Mouse (Mus musculus) 416B (cell line): ENCODE data around the gene Tnni2.

Experiments
- DNase-seq: peaks from one replicate; pipeline ENCODE4 v3.0.0; 2011; ENCODE audit warnings: low read depth

Gene Tnni2

DNA sequence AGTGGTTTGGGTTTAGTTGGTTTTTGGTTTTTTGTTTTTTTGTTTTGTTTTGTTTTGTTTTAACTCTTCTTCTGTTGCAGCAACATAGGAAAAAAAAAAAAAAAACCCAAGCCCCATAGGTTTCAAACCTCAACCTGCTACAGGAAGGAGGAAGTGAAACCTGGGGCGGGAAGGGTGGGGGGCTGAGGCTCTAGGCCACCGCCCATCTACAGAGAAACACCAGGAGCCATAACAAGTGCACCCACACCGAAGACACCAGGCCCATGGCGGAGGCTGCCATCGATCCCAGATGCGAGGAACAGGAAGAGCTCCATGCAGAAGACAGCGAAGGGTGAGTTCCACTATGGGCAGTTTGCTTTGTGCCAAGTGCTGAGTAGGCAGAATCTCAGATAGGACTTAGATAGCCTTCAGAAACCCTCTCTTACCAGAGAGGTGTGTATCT is 19.0 kb downstream of the Tnni2 start, which contains the start of gene Lsp1:
TSS of gene Lsp1 (plus strand) at position 174 of the 442 bp plus-strand sequence.
- DNase-seq = no peak

DNA sequence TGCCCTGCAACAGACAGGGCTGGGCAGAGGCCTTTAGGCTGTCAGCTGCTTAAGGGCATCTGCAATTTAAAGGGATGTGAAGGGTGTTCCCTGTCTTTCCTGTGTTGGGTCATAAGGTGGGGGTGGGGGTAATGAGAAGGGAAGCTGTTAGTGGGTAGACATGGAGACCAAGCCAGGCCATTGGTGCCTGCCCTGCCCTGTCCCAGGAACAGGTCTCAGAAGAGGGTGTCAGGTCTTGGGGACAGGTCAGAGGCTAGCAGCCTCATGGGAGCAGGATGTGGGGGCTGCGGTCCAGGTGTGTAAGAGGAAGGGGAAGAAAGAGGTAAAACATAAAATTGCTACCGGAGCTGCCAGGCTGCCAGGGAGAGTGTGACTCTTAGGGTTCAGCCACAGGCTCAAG is 19.8 kb downstream of the Tnni2 start:
- DNase-seq = no peak

- DNase-seq = no peak
Observed at GRCm38 (mm10) chr7:142462190-142462589, 20.6 kb downstream of the Tnni2 start.

GRCm38 (mm10) chr7:142462594-142463078 is 21.0 kb downstream of the Tnni2 start:
- DNase-seq = no peak

- DNase-seq = no peak
Observed at GRCm38 (mm10) chr7:142470171-142470691, 28.6 kb downstream of the Tnni2 start.

- DNase-seq = peak; percentile 59
Observed at GRCm38 (mm10) chr7:142470808-142471413, 29.3 kb downstream of the Tnni2 start.

DNA sequence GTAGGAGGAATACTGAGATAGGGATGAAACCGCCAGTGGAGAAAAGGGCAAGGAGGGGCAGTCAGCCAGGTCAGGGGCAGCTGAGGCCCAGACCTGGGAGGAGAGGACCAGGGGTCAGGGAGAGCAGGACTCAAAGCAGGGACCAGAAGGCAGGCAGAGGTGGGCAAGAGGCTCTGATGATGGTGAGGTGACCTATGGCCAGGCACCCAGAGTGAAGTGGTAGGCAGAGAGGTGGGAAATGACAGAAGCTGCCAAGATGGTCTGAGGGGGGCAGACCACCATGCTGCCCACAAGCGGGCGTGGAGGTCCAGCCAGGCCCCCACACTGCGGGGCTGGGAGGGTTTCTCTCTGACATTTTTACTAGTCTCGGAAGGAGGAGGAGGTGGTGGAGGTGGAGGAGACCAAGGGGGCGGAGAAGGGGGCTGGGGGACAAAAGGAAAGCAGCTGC is 29.8 kb downstream of the Tnni2 start:
- DNase-seq = no peak

DNA sequence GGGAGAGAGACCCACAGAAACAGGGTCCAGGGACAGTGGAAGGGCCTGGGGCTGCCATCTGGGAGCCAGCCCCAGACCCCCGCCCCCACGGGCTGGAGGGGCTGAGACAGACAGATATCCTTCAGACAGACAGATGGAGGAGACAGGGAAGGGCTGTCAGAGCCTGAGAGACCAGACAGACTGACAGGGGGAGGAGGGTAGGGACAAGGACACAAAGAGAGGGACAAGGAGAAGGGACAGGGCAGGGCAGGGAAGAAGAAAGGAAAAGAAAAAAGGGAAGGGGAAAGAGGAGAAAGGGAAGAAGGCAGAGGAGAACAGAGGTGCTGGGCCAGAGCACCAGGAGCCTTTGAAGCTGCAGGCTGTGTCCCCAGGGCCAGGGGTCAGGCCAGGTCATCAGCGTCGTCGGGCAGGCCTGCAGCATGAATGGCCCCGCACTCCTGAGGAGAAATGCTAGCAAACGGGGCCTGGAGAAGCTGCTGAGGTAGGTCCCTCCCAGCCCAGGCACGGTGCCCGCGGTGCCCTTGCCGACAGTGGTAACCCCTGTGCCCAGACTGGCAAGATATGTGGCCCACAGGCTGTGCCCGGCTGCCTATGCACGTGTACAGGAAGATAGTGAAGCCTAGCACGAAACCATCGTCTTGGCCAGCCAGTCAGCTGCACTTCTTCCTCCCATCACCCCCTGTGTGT is 30.4 kb downstream of the Tnni2 start:
- no peak for DNase-seq

- no peak for DNase-seq
Observed at GRCm38 (mm10) chr7:142472936-142473335, 31.3 kb downstream of the Tnni2 start.

DNA sequence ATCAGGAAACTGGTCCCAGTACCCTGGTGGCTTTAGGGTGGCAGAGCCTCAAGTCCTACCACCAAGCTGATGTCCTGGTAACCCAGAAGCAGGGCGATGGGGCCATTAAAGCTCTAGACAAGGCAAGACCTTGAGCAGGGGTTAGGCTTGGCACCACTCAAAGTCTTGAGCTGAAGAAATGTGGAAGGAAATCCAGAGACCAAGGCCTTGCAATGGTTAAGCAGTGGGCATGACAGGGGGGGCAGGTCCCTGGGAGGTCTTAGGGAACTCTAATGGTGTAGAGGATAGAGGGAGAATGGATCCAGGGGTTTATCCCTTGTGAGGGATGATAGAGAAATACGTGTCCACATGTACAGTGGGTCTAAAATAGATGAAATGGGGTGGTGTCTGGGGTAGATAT is 31.9 kb downstream of the Tnni2 start:
- DNase-seq = no peak

DNA sequence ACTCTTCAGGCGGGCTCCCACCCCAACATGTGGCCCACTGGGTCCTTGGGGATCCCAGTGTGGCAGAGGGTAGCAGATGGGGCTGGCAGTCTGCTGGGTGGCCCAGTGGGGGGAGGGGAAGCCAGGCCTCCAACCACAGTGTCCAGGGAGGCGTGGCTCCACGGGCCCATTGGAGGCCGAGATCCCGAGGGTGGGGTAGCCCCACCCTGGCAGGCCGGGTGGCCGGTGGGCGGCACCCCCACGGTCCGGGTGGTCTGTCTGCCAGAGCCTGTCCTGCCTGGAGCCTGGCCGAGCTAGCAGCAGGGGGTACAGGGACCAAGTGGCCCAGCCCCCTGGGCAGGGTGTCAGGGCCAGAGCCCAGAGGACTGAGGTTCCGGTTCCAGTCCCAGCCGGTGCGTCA is 33.2 kb downstream of the Tnni2 start:
- no peak for DNase-seq

- no peak for DNase-seq
Observed at GRCm38 (mm10) chr7:142475641-142476040, 34.0 kb downstream of the Tnni2 start.

DNA sequence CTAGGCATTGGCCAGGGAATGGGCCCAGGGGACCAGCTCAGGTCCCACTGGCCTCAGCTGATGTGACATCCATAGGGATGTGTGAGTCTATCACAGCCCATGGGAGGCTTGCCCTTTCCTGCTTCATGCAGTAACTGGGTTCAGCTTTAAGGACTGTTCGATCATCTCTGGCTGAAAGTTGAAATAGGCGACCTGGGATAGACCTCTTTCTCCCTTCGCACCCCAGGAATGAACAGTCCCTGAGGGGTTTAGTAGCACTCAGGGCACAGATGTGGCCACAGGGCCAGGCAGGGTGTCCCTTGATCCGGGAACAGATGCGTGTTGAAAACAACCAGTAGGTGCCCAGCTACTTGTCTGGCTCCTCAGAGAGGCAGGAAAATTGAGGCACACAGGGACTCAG is 34.7 kb downstream of the Tnni2 start:
- no peak for DNase-seq

GRCm38 (mm10) chr7:142476795-142477452 is 35.3 kb downstream of the Tnni2 start:
- no peak for DNase-seq

DNA sequence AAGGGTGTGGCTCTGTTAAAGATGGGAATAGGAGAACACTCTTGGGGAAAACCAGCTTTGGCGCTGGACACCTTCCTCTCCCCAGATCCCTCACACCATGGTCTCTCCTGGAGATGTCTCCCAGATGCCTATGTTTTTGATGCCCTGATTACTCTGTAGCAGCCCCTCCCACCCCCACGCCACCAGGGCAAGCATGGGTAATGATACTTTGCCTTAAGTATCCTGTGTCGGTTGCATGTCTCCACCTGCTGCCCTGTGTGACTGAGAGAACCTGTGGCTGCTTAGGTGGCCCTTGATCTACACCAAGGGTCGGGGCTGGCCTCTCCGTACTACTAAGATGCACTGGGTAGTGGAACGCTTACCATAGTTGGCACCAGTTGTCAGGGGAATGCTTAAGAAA is 36.4 kb downstream of the Tnni2 start:
- DNase-seq = no peak

- no peak for DNase-seq
Observed at GRCm38 (mm10) chr7:142478574-142478973, 37.0 kb downstream of the Tnni2 start.

- no peak for DNase-seq
Observed at GRCm38 (mm10) chr7:142479307-142479706, 37.7 kb downstream of the Tnni2 start.

GRCm38 (mm10) chr7:142479886-142480285 is 38.3 kb downstream of the Tnni2 start:
- DNase-seq = no peak

DNA sequence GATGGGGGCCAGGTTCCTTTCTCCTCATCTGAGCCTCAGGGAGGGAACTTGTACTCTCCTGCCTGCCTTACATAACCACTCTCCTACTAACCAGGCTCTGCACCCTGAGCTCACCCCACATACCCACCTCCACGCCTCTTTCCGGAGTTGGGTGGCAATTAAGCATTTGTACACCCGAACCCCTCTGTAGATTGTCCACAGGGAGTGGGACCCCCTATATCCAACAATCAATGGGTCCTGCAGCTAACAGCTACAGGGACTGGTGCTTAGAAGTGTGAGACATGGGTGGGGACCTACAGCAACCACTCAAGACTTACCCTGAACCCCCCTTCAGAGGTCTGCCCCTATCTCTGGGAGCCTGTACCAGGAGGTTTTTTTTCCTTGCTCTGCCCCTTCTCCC is 39.1 kb downstream of the Tnni2 start:
- DNase-seq = no peak

DNA sequence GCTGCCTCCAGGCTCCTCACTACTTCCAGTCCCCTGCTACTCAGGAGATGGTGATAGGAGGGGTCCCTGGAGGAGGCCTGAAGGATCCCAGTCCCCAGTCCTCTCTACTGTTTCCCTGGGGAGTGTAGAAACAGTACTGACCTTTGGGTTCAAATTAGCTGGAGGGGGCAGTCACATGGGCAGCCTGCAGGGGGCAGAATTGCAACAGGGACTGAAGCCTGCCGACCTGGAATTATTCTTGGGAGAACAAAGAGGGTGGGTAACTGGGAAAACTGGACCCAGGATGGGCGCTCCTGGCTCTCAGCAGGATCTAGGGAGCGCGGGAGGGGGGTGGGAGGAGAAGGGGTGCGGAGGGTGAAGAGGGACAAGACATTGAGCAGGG is 39.6 kb downstream of the Tnni2 start:
- DNase-seq = no peak

DNA sequence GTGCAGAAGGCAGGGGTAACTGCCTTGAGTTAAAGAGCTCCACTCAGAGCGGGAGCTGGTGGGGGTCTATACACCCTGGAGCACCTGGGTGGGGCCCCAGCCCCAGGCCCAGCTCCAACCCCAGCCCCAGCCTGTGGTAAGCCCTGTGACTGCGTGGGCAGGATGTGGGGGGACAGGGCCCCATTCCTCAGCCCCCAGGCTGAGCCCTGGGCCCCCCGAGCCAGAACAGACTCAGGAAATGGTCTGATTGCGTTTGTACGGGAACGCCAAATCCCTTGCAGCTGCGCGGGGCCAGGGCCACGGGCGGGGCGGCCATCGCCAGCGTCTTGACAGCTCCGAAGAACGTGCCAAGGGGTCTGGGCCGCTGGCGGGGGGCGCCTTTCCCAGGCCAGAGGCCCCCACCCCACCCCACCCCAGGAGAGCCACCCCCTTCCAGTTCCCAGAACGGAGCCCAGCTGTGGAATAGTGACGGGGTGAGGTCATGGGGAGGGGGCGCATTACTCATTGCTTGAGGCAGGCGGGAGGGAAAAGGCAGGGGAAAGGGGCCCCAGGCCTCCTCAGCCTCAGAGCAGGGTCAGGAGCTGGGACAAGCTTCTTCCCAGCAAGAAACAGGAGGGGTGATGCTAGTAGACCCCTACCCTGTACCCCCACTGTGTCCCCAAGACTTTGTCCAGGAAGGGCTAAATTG is 40.1 kb downstream of the Tnni2 start:
- DNase-seq = no peak

GRCm38 (mm10) chr7:142482256-142482609 is 40.6 kb downstream of the Tnni2 start:
- DNase-seq = no peak
